Mouse (Mus musculus): ENCODE results near the gene Nmur1.

DNA sequence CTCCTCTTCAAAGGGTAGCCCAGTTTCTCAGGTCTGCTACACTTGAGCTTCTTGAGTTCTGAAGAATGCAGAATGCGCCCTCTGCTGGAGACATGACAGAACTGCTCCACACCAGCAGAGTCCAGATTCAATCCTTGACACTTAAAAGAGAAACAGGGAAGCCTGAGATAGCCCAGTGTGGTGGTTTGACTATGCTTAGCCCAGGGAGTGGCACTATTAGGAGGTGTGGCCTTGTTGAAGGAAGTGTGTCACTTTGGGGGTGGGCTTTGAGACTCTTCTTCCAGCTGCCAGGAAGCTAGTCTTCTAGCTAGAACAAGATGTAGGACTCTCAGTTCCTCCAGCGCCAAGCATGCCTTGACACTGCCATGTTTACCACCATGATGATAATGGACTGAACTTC is 4.0 kb upstream of the Nmur1 start:
- peak; percentile 41; the same call in 1 of the 2 replicates for TF ChIP-seq CTCF (IDR thresholded peaks at IDR 0.05; ENCODE audit: control insufficient read depth, insufficient read depth, insufficient replicate concordance, low read depth, low read length)
- no peak for TF ChIP-seq POLR2A (IDR thresholded peaks at IDR 0.05; ENCODE audit: control insufficient read depth, low read depth, low read length)

Data from testis, adult 2 months (tissue).